Comparison of ENCODE assay signal across 7 mouse cellular contexts in the genomic region with DNA sequence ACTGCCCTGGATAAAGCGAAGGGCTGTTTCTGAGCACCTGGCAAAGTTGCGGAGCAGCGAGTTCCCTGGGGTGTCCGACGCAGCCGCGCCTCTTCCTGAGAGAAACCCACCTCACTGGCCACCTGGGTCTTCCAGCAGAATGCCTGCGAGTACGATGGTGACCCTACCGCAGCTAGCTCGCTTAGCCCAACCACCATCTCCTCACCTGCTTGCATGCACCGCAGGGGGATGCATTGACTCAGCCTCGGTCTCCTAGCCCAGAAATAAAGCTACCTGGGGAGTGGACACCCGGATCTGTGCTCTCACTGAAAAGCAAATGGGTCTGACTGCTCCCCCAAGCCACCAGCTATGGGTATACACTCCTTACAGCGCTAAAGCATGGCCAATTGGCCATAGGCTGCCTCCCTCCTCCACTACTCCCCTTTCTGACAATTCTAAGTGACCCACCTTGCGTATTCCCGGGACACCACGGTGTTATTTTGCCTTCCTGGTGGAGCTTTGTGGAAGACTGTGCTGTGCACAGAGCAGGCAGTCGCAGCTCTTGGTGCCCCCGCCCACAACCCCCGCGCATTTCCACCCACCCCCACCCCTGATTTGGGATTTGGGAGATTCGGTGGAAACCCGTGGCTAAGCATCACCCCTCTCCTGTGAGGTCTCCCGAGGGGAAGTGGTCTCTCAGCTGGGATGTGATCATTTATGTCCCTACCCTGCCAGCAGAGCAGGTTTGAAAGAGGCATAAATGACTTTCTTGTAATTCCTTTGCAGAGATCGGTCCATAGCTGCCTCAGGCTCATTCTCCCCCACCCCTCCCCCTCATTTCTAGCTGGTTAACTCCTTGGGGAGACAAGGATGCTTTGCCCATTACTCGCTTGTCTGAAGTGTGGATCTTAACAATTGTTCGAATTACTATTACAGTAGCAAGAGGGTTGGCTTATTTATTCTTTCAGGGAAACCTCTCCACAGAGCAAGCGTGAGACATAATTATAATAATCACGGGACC. TPM values are rescaled to one million over a fixed set of nuclear protein-coding genes. Genes with fewer than 3 reads are reported as not detected.
DNase-seq lines count a peak whose midpoint lies in the region; ATAC-seq and TF ChIP-seq lines count a peak whose summit lies in the region.

Gene Lypd1, minus strand, starts transcription at position 501 of the 1,000 bp plus-strand sequence.

- DNase-seq in liver, embryonic 11.5 days (ENCODE audit: low spot score), result peak; percentile 31
- DNase-seq in liver, result no peak
- peak; percentile 88 for DNase-seq in midbrain, embryonic 11.5 days (ENCODE audit: low spot score, missing footprints)
- no peak for DNase-seq in natural killer cell, adult 2 months (ENCODE audit: low spot score in 2 of 2)
- DNase-seq in spleen, postnatal 4 days (ENCODE audit: low spot score in 2 of 2), result no peak

- H3K4me1 ChIP-seq in liver, embryonic 11.5 days (replicated peaks; ENCODE audit: control insufficient read depth, insufficient read depth, low read length), result 0 out of 2 replicates have a peak, but pooled peaks cover 2% of the 10 kb centered on the region
- H3K4me1 ChIP-seq in embryonic fibroblast, embryonic 13.5 days (ENCODE audit: control insufficient read depth, insufficient read depth, low read length), result no peaks in the 10 kb centered on the region
- peaks cover 17% of the 10 kb centered on the region for H3K4me1 ChIP-seq in intestine, embryonic 15.5 days (replicated peaks)
- peaks cover 20% of the 10 kb centered on the region for H3K4me1 ChIP-seq in midbrain, embryonic 11.5 days (ENCODE audit: control insufficient read depth, insufficient read depth, low read length)

- peaks cover 42% of the 10 kb centered on the region for H3K27me3 ChIP-seq in liver, embryonic 11.5 days (replicated peaks; ENCODE audit: control insufficient read depth, insufficient read depth, low read length)
- peaks cover 40% of the 10 kb centered on the region for H3K27me3 ChIP-seq in intestine, embryonic 15.5 days (replicated peaks)
- H3K27me3 ChIP-seq in midbrain, embryonic 11.5 days (ENCODE audit: control insufficient read depth, insufficient read depth, low read length), result peaks cover 16% of the 10 kb centered on the region

- H3K36me3 ChIP-seq in liver, embryonic 11.5 days (ENCODE audit: control insufficient read depth, insufficient read depth, low read length), result no peaks in the 10 kb centered on the region
- no peaks in the 10 kb centered on the region for H3K36me3 ChIP-seq in intestine, embryonic 15.5 days
- no peaks in the 10 kb centered on the region for H3K36me3 ChIP-seq in midbrain, embryonic 11.5 days (ENCODE audit: control insufficient read depth, insufficient read depth, low read length)

- peak within 1 kb of the TSS; percentile 46 for H3K4me3 ChIP-seq in liver, embryonic 11.5 days (ENCODE audit: low read depth, low read length)
- peak within 1 kb of the TSS; percentile 20 for H3K4me3 ChIP-seq in embryonic fibroblast, embryonic 13.5 days (ENCODE audit: insufficient read depth, low read length)
- peak within 1 kb of the TSS; percentile 40 for H3K4me3 ChIP-seq in intestine, embryonic 15.5 days (replicated peaks)
- H3K4me3 ChIP-seq in midbrain, embryonic 11.5 days (ENCODE audit: low read depth, low read length), result peak within 1 kb of the TSS; percentile 47

- TF ChIP-seq POLR2A in embryonic fibroblast, embryonic 13.5 days (IDR thresholded peaks at IDR 0.05; ENCODE audit: low read depth, low read length), result no peak

- no peak within 1 kb of the TSS for H3K9ac ChIP-seq in liver, embryonic 11.5 days (ENCODE audit: low read depth, low read length)
- no peak within 1 kb of the TSS for H3K9ac ChIP-seq in intestine, embryonic 15.5 days
- H3K9ac ChIP-seq in midbrain, embryonic 11.5 days (ENCODE audit: low read length), result peak within 1 kb of the TSS; percentile 56; the same call in 1 of the 2 replicates

- ATAC-seq in liver, embryonic 11.5 days (replicated peaks; ENCODE audit: low FRiP score), result no peak
- peak; percentile 19; the same call in 1 of the 2 replicates for ATAC-seq in intestine, embryonic 15.5 days
- ATAC-seq in midbrain, embryonic 11.5 days (ENCODE audit: low FRiP score), result peak; percentile 17; the same call in 1 of the 2 replicates

- no peak within 1 kb of the TSS for H3K27ac ChIP-seq in liver, embryonic 11.5 days (ENCODE audit: low read depth, low read length)
- H3K27ac ChIP-seq in embryonic fibroblast, embryonic 13.5 days (ENCODE audit: insufficient read depth, low read length), result no peak within 1 kb of the TSS
- H3K27ac ChIP-seq in intestine, embryonic 15.5 days, result no peak within 1 kb of the TSS
- no peak within 1 kb of the TSS for H3K27ac ChIP-seq in midbrain, embryonic 11.5 days (ENCODE audit: low read depth, low read length)

- TF ChIP-seq CTCF in embryonic fibroblast, embryonic 13.5 days (IDR thresholded peaks at IDR 0.05; ENCODE audit: borderline replicate concordance, insufficient read depth, low read length), result no peak

- WGBS in liver, embryonic 11.5 days, result 7% methylated on average over 30 of the region's 30 CpGs
- 7% methylated on average over 30 of the region's 30 CpGs for WGBS in intestine, embryonic 15.5 days
- 6% methylated on average over 30 of the region's 30 CpGs for WGBS in midbrain, embryonic 11.5 days

- no peaks in the 10 kb centered on the region for H3K9me3 ChIP-seq in liver, embryonic 11.5 days (ENCODE audit: control insufficient read depth, low read length)
- no peaks in the 10 kb centered on the region for H3K9me3 ChIP-seq in intestine, embryonic 15.5 days
- no peaks in the 10 kb centered on the region for H3K9me3 ChIP-seq in midbrain, embryonic 11.5 days (ENCODE audit: control insufficient read depth, low read length)

- peak within 1 kb of the TSS; percentile 81 for H3K4me2 ChIP-seq in liver, embryonic 11.5 days
- peak within 1 kb of the TSS; percentile 78 for H3K4me2 ChIP-seq in intestine, embryonic 15.5 days (replicated peaks)
- peak within 1 kb of the TSS; percentile 93 for H3K4me2 ChIP-seq in midbrain, embryonic 11.5 days

RNA-seq across cellular contexts. Expression of gene Lypd1, which starts in this region (rescaled TPM):
- 0.34 and 0.92 TPM in 2 replicates for polyA plus RNA-seq in liver, embryonic 11.5 days (2014; fragmentation: Nextera tagmentation; extraction: Ambion mirVana)
- polyA plus RNA-seq in embryonic fibroblast, embryonic 13.5 days (2011; ENCODE audit: insufficient read length, low read depth, missing spikeins), result 0.12 and 1.5 TPM in 2 replicates
- polyA plus RNA-seq in intestine, embryonic 15.5 days (2015; fragmentation: Nextera tagmentation; extraction: Ambion mirVana), result 2.2 and 2.6 TPM in 2 replicates
- 4.3 and 5.3 TPM in 2 replicates for polyA plus RNA-seq in midbrain, embryonic 11.5 days (2014; fragmentation: Nextera tagmentation; extraction: Ambion mirVana)

Comparison
In these comparisons a context has a peak if more than half of its experiments do, and no peak if none do; other contexts are left out.
1. Peak in DNase-seq, H3K4me3 ChIP-seq and H3K4me2 ChIP-seq in liver, embryonic 11.5 days; RNA of the gene not detected or under 1 TPM.